Mouse (Mus musculus) liver, embryonic 14.5 days (tissue): ENCODE measurements around the gene Olfr459. TPM values are rescaled to one million over a fixed set of nuclear protein-coding genes. Genes with fewer than 3 reads are reported as not detected.

Experiments used
- ATAC-seq: fragments of 200-750 bp; cut with Nextera tagmentation; 2 replicates; pipeline ENCODE4 v1.8.0; 2017; ENCODE audit warnings: moderate number of reproducible peaks, mild to moderate bottlenecking, moderate library complexity; ENCODE audit not compliant: insufficient read depth
- DNase-seq, 3 experiments: peaks; one replicate each; pipeline ENCODE4 v3.0.0-alpha.2; 2012 to 2013; ENCODE audit warnings: low read depth in 3 of 3, low spot score in 3 of 3
- H3K27ac ChIP-seq: fragments of 300-500 bp; sonication (generic); 2 replicates; pipeline ENCODE4 v1.5.1; 2014; ENCODE audit warnings: moderate library complexity, mild to moderate bottlenecking, control low read depth, inconsistent platforms
- H3K27me3 ChIP-seq: fragments of 300-500 bp; sonication (generic); 2 replicates; pipeline ENCODE4 v1.6.1; 2014; ENCODE audit warnings: mild to moderate bottlenecking, low read length, moderate library complexity; ENCODE audit not compliant: control insufficient read depth, insufficient read depth
- H3K36me3 ChIP-seq: fragments of 300-500 bp; sonication (generic); replicated peaks from 2 replicates; pipeline ENCODE4 v1.6.1; 2014; ENCODE audit warnings: low read depth; ENCODE audit not compliant: control insufficient read depth, insufficient read depth
- H3K4me1 ChIP-seq, 2 experiments: fragments of 200-500 bp in 1 of 2; fragments of 300-500 bp in 1 of 2; sonication (generic) in 1 of 2; replicated peaks; 2 replicates each; pipeline ENCODE4 v1.6.1; 2012 to 2014; ENCODE audit warnings: antibody characterized with exemption in 1 of 2, inconsistent platforms in 1 of 2, low read length in 1 of 2; ENCODE audit not compliant: control insufficient read depth in 2 of 2, insufficient read depth in 2 of 2
- H3K4me2 ChIP-seq: fragments of 300-500 bp; sonication (generic); 2 replicates; pipeline ENCODE4 v1.6.1; 2014; ENCODE audit warnings: low read depth, mild to moderate bottlenecking, control low read depth, moderate library complexity
- H3K4me3 ChIP-seq, 2 experiments: fragments of 200-500 bp in 1 of 2; fragments of 300-500 bp in 1 of 2; sonication (generic) in 1 of 2; 2 replicates each; pipeline ENCODE4 v1.5.1; 2012 to 2014; ENCODE audit warnings: low read depth in 2 of 2, low read length in 2 of 2, mild to moderate bottlenecking in 2 of 2, control low read depth in 1 of 2, inconsistent platforms in 1 of 2, moderate library complexity in 1 of 2; ENCODE audit not compliant: insufficient read depth in 1 of 2
- H3K9ac ChIP-seq: fragments of 300-500 bp; sonication (generic); replicated peaks from 2 replicates; pipeline ENCODE4 v1.6.1; 2014; ENCODE audit warnings: mild to moderate bottlenecking, control low read depth, moderate library complexity
- H3K9me3 ChIP-seq: fragments of 300-500 bp; sonication (generic); 2 replicates; pipeline ENCODE4 v1.6.1; 2016; ENCODE audit warnings: low read length, mixed read lengths; ENCODE audit not compliant: control insufficient read depth
- CTCF ChIP-seq: IDR thresholded peaks from 2 replicates; pipeline ENCODE4 v1.5.1; 2016; ENCODE audit warnings: antibody characterized with exemption, low read depth, control low read depth
- EP300 ChIP-seq: IDR thresholded peaks from 2 replicates; pipeline ENCODE4 v1.6.1; 2016; ENCODE audit warnings: antibody characterized with exemption, low read depth
- WGBS: fragments of 180-500 bp; shearing (Covaris S2); extraction: QIAGEN DNeasy Blood & Tissue Kit; methylation state at CpG from one replicate; pipeline ENCODE4 v1.1.7; 2014; ENCODE audit not compliant: insufficient replicate concordance; 5-methylcytosine and 5-hydroxymethylcytosine counted together
- polyA plus RNA-seq, 2 experiments: library from polyadenylated mRNA; depleted of rRNA in 1 of 2; stranded (reverse) in 1 of 2; unstranded in 1 of 2; fragments of >200 nt; fragmentation: Nextera tagmentation in 1 of 2; extraction: Ambion mirVana in 1 of 2; gene quantifications; 2 replicates each; pipeline versions ENCODE4 v1.2.1 to v1.2.3; 2012 to 2014

The Olfr459 gene
- polyA plus RNA-seq, 2 experiments: not detected

DNA sequence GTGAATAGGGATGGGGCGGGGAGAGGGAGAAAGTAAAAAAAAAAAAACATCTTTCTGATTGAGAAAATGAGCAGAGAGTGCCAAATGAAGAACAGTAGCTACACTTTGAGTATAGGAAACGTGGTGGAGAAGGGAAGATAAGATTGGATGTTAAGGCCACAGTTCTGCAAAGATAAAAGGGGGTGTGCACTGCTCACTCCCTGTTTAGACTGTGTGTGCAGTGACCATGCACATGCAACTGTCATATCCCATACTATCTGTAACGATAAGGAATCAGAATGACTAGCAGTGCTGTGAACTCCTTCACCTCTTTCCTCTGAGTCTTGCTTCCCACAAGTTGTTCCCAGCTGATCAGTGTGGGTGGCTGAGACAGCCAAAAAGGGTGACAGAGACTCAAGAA, 17.8 kb downstream of the Olfr459 start:
- no peak for DNase-seq
- no peak for ATAC-seq
- 31% methylated on average over 3 of the region's 3 CpGs for WGBS

DNA sequence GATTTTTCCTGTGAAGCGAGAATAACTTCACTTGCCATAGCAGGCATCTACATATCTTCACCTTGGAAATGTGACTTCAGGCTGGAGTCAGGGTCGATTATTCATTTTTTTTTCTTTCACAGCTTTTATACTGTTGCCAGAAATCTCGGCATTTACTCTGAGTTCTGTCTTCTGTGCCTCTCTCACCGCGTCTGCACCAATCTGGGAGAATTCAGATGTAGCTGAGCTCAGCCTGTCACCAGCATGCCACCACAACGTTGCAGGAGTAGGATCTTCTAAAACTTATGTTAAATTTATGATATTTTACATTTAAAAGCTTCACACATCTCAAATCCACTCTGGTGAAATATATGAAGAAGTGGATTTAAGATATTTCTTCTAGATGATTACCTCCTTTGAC, 20.4 kb downstream of the Olfr459 start:
- H3K9ac ChIP-seq: no peak overlapping the region
- no peaks in the 10 kb centered on the region for H3K27me3 ChIP-seq
- peaks cover 2 to 3% of the 10 kb centered on the region in 2 experiments; a peak in 2 of 4 replicates for H3K4me1 ChIP-seq
- H3K4me2 ChIP-seq: no peak overlapping the region
- H3K9me3 ChIP-seq: no peaks in the 10 kb centered on the region
- ATAC-seq: no peak
- no peak overlapping the region for H3K27ac ChIP-seq
- TF ChIP-seq EP300: no peak
- TF ChIP-seq CTCF: no peak
- DNase-seq: no peak
- 52% methylated on average over 6 of the region's 6 CpGs for WGBS
- no peak overlapping the region for H3K4me3 ChIP-seq
- no peaks in the 10 kb centered on the region for H3K36me3 ChIP-seq

More for the DNA sequence above, 17.8 kb downstream of the Olfr459 start:
- Histone ChIP-seq H3K4me1 (peaks cover 2 to 3% of the 10 kb centered on the region in 2 experiments; a peak in 2 of 4 replicates), H3K36me3 (no peaks in the 10 kb centered on the region), H3K9me3 (no peaks in the 10 kb centered on the region), H3K27me3 (no peaks in the 10 kb centered on the region), H3K27ac (no peak overlapping the region), H3K4me2 (no peak overlapping the region), H3K4me3 (no peak overlapping the region), H3K9ac (no peak overlapping the region)
- TF ChIP-seq EP300: no peak
- no peak for TF ChIP-seq CTCF

DNA sequence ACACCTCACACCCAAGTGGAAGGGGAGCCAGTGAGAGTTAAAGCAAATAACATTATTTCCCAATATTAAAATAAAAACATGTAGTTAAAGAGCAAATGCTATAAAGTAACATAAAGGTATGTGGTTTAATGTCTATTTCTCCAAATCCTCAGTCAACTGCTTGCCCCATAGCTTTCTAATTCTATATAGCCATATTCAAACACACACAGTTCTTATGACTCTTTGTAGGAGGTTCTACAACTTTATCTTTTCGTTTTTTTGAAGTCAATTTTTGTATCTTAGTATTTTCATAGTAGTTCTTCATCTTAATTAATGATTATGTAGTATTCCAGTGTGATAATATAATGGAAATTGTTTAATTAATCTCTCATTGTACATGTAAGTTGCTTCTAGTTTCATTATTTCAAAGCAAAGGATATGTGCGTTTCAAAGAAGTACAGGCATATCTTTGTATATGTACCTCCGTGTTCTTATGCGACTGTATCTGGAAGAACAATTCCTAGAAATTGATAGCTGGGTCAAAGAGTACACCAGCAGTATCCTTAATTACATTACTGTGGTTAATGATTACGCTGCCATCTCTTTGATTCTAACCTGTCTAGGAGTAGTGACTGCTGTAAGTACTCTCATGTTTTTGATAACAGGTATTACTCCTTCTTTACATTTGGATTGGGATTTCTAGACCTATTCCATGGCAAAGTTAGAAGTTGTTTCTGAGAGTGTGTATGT, 30.1 kb downstream of the Olfr459 start:
- no peak for TF ChIP-seq CTCF
- no peak for TF ChIP-seq EP300

DNA sequence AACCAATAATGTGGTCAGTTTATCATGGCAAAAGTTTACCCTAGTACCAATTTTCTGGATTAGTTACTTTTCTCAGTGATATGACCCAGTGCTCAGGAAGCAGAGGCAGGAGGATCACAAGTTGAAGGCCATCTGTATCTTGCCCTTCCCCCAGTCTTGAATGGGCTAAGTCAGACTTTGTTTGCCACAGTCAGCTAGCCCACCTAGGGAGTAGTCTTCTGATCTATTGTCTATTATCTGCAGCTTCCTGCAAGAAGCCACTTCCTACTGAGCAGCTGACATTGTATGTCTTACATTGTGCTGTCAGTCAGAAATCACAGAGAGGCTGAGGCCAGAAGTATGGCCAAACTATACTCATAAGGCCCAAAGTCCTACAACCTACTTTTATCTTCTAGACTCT, 33.9 kb downstream of the Olfr459 start:
- DNase-seq: no peak
- peaks cover 0 to 2% of the 10 kb centered on the region in 2 experiments; a peak in 1 of 4 replicates for H3K4me1 ChIP-seq
- no peaks in the 10 kb centered on the region for H3K27me3 ChIP-seq
- ATAC-seq: no peak
- no peak overlapping the region for H3K9ac ChIP-seq
- no peak overlapping the region for H3K4me2 ChIP-seq
- no peak overlapping the region for H3K27ac ChIP-seq
- TF ChIP-seq EP300: no peak
- no peak for TF ChIP-seq CTCF
- H3K9me3 ChIP-seq: no peaks in the 10 kb centered on the region
- no peaks in the 10 kb centered on the region for H3K36me3 ChIP-seq
- no peak overlapping the region for H3K4me3 ChIP-seq

More for the DNA sequence above, 30.1 kb downstream of the Olfr459 start:
- no peak overlapping the region for H3K4me3 ChIP-seq
- H3K27ac ChIP-seq: no peak overlapping the region
- no peaks in the 10 kb centered on the region for H3K36me3 ChIP-seq
- ATAC-seq (no peak), DNase-seq (no peak)
- no peaks in the 10 kb centered on the region for H3K9me3 ChIP-seq
- H3K4me2 ChIP-seq: no peak overlapping the region
- WGBS: 51% methylated on average over 5 of the region's 5 CpGs
- no peaks in the 10 kb centered on the region for H3K4me1 ChIP-seq
- H3K9ac ChIP-seq: no peak overlapping the region
- no peaks in the 10 kb centered on the region for H3K27me3 ChIP-seq

DNA sequence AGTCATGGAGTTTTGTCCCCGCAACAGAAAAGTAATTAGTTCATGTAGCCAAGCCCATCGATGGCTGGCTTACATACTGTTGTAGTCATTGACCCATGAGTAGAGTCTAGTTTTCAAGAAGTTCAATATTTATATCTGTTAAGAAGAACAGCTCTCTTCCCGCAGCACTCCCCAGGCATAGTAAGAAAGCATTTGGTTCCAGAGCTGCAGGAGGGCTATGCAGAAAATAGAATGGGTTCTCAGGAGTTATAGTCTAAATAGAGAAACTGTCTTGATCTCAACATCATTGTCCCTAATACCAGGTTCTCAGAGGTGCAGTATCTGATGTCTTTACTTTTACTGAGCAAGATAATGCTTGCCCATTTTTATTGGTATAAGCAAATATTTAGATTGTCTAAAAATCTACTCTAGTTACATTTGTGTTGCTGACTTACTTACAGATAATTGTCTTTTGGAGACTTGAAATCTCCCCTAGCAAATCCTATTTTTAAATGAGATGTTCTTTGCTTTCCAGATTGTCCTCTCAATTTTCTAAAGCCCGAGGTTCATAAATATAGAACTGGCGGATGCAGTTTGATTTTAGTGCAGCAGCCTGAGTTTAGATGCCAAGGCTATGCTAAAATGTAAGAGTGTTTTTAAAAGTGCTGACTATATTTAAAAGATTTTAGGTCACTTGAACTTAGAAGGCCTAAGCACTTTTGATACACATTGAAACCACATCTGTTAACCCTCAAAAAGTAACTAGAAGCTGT, 40.1 kb downstream of the Olfr459 start:
- Histone ChIP-seq H3K36me3 (no peaks in the 10 kb centered on the region), H3K9me3 (no peaks in the 10 kb centered on the region), H3K4me2 (no peak overlapping the region), H3K27me3 (no peaks in the 10 kb centered on the region), H3K4me1 (peaks cover 0 to 2% of the 10 kb centered on the region in 2 experiments; a peak in 1 of 4 replicates), H3K27ac (no peak overlapping the region), H3K9ac (no peak overlapping the region), H3K4me3 (no peak overlapping the region)
- TF ChIP-seq EP300 (no peak), CTCF (no peak)
- ATAC-seq: no peak
- WGBS: 74% methylated on average over 5 of the region's 5 CpGs
- no peak for DNase-seq
